Mouse (Mus musculus) heart, postnatal 0 days (tissue): Measurements from ENCODE around the gene Micu2. TPM values are rescaled to one million over a fixed set of nuclear protein-coding genes. Genes with fewer than 3 reads are reported as not detected.
A peak's percentile ranks its signal among the peaks of the same experiment; 100 is the strongest.
"Not testable (repeated sequence)": the region's sequence is repeated elsewhere in the genome, so short reads cannot be mapped to it uniquely, and the experiment has no call there.

Experiments
- ATAC-seq: fragments of 200-750 bp; cut with Nextera tagmentation; 2 replicates; pipeline ENCODE4 v1.8.0; 2017; ENCODE audit warnings: low read depth, moderate number of reproducible peaks, moderate library complexity; ENCODE audit not compliant: insufficient read depth
- DNase-seq: peaks from one replicate; pipeline ENCODE4 v3.0.0-alpha.2; 2016; ENCODE audit warnings: low spot score
- H3K27ac ChIP-seq: fragments of 300-500 bp; sonication (generic); 2 replicates; pipeline ENCODE4 v1.5.1; 2014; ENCODE audit warnings: low read depth, mild to moderate bottlenecking
- H3K27me3 ChIP-seq: fragments of 300-500 bp; sonication (generic); 2 replicates; pipeline ENCODE4 v1.6.1; 2014; ENCODE audit warnings: low read length, mixed read lengths; ENCODE audit not compliant: control insufficient read depth, insufficient read depth
- H3K36me3 ChIP-seq: fragments of 300-500 bp; sonication (generic); replicated peaks from 2 replicates; pipeline ENCODE4 v1.6.1; 2014; ENCODE audit warnings: low read length, mixed read lengths; ENCODE audit not compliant: control insufficient read depth, insufficient read depth
- H3K4me1 ChIP-seq: fragments of 300-500 bp; sonication (generic); 2 replicates; pipeline ENCODE4 v1.6.1; 2014; ENCODE audit warnings: antibody characterized with exemption; ENCODE audit not compliant: control insufficient read depth, insufficient read depth
- H3K4me2 ChIP-seq: fragments of 300-500 bp; sonication (generic); 2 replicates; pipeline ENCODE4 v1.6.1; 2014; ENCODE audit warnings: low read depth, mild to moderate bottlenecking, low read length, moderate library complexity
- H3K4me3 ChIP-seq: fragments of 300-500 bp; sonication (generic); 2 replicates; pipeline ENCODE4 v1.5.1; 2014; ENCODE audit warnings: low read depth, low read length
- H3K9ac ChIP-seq: fragments of 300-500 bp; sonication (generic); replicated peaks from 2 replicates; pipeline ENCODE4 v1.6.1; 2014; ENCODE audit warnings: low read depth, low read length, mixed read lengths
- H3K9me3 ChIP-seq: fragments of 300-500 bp; sonication (generic); replicated peaks from 2 replicates; pipeline ENCODE4 v1.6.1; 2016; ENCODE audit warnings: low read length; ENCODE audit not compliant: control insufficient read depth
- CTCF ChIP-seq: IDR thresholded peaks from 2 replicates; pipeline ENCODE4 v1.5.1; 2016; ENCODE audit warnings: antibody characterized with exemption, control low read depth, low read depth
- EP300 ChIP-seq: IDR thresholded peaks from 2 replicates; pipeline ENCODE4 v1.6.1; 2016; ENCODE audit warnings: antibody characterized with exemption, low read depth
- WGBS: fragments of 180-500 bp; shearing (Covaris S2); extraction: QIAGEN DNeasy Blood & Tissue Kit; methylation state at CpG from one replicate; pipeline ENCODE4 v1.1.7; 2014; 5-methylcytosine and 5-hydroxymethylcytosine counted together
- polyA plus RNA-seq: library from polyadenylated mRNA; unstranded; fragments of >200 nt; fragmentation: Nextera tagmentation; extraction: Ambion mirVana; gene quantifications from 2 replicates; pipeline ENCODE4 v1.2.1, GENCODE M21; 2015
- total RNA-seq: library from RNA; depleted of rRNA; stranded (reverse); fragments of >200 nt; gene quantifications from 2 replicates; pipeline ENCODE4 v1.2.3, GENCODE M21; 2014; ENCODE audit warnings: low replicate concordance

The Micu2 gene
- total and polyA plus RNA-seq, 2 experiments from 2014 or later: 48.0 to 70.7 TPM

DNA sequence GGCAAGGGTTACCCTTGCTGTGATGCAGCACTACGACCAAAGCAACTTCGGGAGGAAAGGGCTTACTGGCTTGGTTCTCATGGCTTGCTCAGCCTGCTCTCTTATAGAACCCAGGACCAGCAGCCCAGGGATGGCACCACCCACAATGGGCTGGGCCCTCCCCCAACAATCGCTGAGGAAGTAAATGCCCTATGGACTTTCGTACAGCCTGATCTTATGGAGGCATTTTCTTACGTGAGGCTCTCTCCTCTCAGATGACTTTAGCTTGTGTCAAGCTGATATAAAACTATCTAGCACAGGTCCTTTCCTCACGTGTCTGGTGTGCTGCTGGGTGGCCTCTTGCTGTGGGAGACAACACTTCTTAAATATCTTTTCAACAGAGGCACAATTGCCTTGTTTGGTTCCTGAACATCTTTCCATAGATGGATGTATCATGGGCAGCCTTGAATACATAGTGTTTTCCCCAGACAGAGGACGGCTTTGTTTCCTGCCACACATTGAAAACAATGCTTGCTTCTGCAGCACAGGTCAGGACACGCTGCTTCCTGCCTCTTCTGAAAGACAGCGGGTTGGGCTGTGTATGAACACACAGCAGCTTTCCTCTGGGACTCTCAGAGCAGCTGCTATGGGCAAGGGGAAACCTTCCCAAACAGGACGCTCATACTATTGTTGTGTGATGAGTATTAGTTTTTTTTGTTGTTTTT is 77.5 kb downstream of the Micu2 start:
- peaks cover 39% of the 10 kb centered on the region for H3K36me3 ChIP-seq
- WGBS: 36% methylated on average over 10 of the region's 10 CpGs
- H3K4me2 ChIP-seq: peak overlapping the region; percentile 43

DNA sequence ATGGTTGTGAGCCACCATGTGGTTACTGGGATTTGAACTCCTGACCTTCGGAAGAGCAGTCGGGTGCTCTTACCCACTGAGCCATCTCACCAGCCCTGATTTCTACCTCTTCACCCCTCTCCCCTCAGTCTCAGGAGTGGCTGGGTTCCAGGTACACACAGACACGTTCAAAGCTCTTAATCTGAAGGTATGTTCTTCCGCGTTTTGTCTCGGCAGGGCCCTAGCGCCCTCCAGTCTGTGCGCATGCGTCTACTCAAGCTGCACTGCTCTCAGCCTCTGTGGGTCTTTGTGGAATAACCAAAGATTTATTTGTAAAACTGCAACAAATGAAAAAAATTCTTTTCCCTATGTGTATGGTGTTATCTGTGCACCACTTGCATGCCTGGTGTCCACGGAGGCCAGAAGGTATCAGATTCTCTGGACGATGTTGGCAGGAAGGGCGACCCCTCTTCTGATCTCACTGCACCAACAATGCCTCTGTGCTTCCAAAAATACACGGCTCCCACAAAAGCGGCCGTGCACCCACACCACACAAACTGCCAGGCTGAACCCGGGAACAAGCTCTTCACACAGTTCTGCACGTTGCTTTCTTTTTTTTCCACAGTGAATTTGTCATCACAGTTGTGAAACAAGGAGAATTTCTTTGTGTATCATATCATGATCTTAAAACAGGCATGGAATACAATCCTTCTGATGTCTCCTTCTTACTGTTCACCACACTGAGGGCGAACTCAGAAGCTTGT is 78.3 kb downstream of the Micu2 start:
- Histone ChIP-seq H3K4me3 (0 out of 2 replicates have a peak overlapping the region, but pooled peaks have one; percentile 13), H3K4me2 (peak overlapping the region; percentile 43), H3K36me3 (peaks cover 48% of the 10 kb centered on the region), H3K9me3 (0 out of 2 replicates have a peak, but pooled peaks cover 5% of the 10 kb centered on the region), H3K9ac (peak overlapping the region; percentile 26; the same call in 1 of the 2 replicates), H3K27ac (peak overlapping the region; percentile 91), H3K4me1 (peaks cover 10% of the 10 kb centered on the region), H3K27me3 (no peaks in the 10 kb centered on the region)
- DNase-seq (peak; percentile 55), ATAC-seq (peak; percentile 53; the same call in 1 of the 2 replicates)
- TF ChIP-seq CTCF: no peak
- WGBS: 32% methylated on average over 18 of the region's 18 CpGs

More for the DNA sequence above, 77.5 kb downstream of the Micu2 start:
- TF ChIP-seq EP300: no peak
- TF ChIP-seq CTCF: 0 out of 2 replicates have a peak, but pooled peaks have one; percentile 4
- peaks cover 10% of the 10 kb centered on the region for H3K4me1 ChIP-seq
- no peak overlapping the region for H3K4me3 ChIP-seq
- DNase-seq (peak; percentile 47), ATAC-seq (peak; percentile 80)
- H3K9ac ChIP-seq: peak overlapping the region; percentile 26; the same call in 1 of the 2 replicates
- peak overlapping the region; percentile 91 for H3K27ac ChIP-seq
- H3K9me3 ChIP-seq: 0 out of 2 replicates have a peak, but pooled peaks cover 5% of the 10 kb centered on the region
- H3K27me3 ChIP-seq: no peaks in the 10 kb centered on the region

DNA sequence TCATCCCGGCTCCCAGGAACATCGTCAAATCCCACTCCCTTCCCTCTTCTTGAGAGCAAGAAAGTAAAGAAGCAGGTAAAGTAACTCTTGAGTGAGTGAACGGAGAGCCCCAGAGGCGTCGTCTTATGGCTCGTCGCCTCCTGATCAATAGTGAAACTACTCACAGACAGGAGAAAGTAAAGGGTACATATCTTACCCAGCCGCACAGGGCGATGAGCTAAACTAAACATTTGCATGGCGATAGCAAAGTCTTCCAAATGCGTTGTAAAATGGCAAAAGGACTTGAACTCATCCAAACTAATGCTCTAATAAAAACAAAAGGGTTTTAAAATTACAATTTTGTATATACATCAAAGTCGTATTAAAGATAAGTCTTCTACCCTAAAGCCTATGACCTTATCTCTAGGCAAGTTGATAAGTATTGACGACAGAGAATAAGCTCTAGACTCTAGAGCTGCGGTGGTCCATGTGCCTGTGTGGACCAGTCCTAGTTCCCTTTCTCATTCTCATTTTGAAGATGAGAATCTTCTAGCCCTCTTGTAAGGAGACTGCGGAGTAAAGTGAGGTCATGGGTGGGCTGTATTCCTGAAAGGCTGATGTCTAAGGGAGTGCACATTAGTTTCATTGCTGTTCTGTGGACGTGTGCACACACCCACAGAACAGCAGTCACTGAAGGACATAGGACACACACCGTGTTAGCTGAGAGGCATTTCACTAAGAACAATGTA is 79.8 kb downstream of the Micu2 start:
- Histone ChIP-seq H3K27ac (no peak overlapping the region), H3K27me3 (no peaks in the 10 kb centered on the region), H3K4me2 (no peak overlapping the region), H3K9ac (no peak overlapping the region), H3K4me3 (no peak overlapping the region), H3K9me3 (0 out of 2 replicates have a peak, but pooled peaks cover 5% of the 10 kb centered on the region), H3K36me3 (peaks cover 48% of the 10 kb centered on the region), H3K4me1 (peaks cover 10% of the 10 kb centered on the region)
- no peak for ATAC-seq
- TF ChIP-seq EP300: no peak
- TF ChIP-seq CTCF: no peak
- no peak for DNase-seq
- WGBS: 92% methylated on average over 17 of the region's 17 CpGs

DNA sequence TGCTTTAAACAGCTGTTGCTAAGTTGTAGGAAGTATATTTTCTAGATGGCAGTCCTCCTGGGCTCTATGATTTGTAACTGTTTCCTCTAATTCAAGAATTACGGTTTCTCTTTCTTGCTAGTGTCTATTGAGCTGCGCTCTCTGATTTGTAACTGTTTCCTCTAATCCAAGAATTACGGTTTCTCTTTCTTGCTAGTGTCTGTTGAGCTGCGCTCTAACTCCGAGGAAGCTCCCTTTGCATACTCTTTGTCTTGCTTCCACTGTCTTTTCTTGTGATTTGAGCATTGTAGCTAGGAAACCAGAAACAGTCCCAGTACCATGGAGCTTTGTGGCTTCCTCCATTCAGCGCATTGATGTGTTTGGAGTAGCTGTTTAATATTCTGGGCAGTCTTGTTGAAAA is 83.7 kb downstream of the Micu2 start:
- Histone ChIP-seq H3K9me3 (no peaks in the 10 kb centered on the region), H3K36me3 (peaks cover 31% of the 10 kb centered on the region), H3K27me3 (no peaks in the 10 kb centered on the region), H3K4me3 (no peak overlapping the region), H3K4me2 (no peak overlapping the region), H3K4me1 (no peaks in the 10 kb centered on the region), H3K9ac (no peak overlapping the region), H3K27ac (no peak overlapping the region)
- no peak for TF ChIP-seq EP300
- no peak for TF ChIP-seq CTCF
- ATAC-seq (no peak), DNase-seq (no peak)
- 80% methylated on average over 6 of the region's 6 CpGs for WGBS

DNA sequence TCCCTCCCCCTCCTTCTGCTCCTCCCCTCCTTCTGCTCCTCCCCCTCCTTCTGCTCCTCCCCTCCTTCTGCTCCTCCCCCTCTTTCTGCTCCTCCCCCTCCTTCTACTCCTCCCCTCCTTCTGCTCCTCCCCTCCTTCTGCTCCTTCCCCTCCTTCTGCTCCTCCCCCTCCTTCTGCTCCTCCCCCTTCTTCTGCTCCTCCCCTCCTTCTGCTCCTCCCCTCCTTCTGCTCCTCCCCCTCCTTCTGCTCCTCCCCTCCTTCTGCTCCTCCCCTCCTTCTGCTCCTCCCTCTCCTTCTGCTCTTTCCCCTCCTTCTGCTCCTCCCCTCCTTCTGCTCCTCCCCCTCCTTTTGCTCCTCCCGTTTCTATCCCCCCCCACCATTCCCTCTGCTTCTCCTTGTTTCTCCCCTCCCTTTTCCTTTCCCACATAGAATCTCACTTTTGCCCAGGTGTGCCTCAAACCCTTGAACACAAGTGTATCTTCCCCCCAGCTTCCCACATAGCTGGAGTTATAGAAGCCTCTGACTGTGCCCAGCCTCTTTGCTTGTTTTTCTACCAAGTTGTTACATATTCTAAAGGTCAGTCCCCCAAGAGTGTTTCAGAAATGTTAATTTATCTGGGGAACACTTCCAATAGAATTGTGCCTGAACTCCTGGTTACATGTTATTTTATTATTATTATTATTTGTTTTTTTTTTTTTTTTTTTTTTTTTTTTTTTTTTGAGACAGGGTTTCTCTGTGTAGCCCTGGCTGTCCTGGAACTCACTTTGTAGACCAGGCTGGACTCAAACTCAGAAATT is 86.7 kb downstream of the Micu2 start:
- not testable (repeated sequence) for H3K27ac ChIP-seq, H3K9me3 ChIP-seq, H3K4me3 ChIP-seq, H3K4me2 ChIP-seq, H3K27me3 ChIP-seq, H3K9ac ChIP-seq, ATAC-seq, H3K4me1 ChIP-seq, DNase-seq
- WGBS: 37% methylated on average over 1 of the region's 1 CpGs
- H3K36me3 ChIP-seq: peaks cover 22% of the 10 kb centered on the region

DNA sequence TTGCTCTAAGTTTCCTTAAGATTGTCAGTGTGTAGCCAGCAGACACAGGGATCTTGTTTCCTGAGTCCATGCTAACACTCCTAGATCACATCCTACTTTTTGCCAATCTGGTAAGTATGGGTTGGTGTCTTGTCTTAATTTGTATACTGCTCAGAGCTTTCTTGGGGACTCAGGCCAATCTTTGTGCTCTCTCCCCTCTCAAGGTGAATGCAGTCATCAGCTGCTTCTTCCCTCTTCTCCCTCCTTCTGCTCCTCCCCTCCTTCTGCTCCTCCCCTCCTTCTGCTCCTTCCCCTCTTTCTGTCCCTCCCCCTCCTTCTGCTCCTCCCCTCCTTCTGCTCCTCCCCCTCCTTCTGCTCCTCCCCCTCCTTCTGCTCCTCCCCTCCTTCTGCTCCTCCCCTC is 87.3 kb downstream of the Micu2 start:
- H3K36me3 ChIP-seq: peaks cover 16% of the 10 kb centered on the region
- ATAC-seq, H3K4me1 ChIP-seq, H3K4me3 ChIP-seq, H3K4me2 ChIP-seq, H3K27ac ChIP-seq, DNase-seq, H3K9ac ChIP-seq, H3K9me3 ChIP-seq, H3K27me3 ChIP-seq: not testable (repeated sequence)
